Mouse (Mus musculus) embryo, embryonic 10 days (tissue): Measurements from ENCODE around the gene Arid3a.
A peak's percentile ranks its signal among the peaks of the same experiment; 100 is the strongest.

Experiments used
- DNase-seq: peaks from one replicate; pipeline ENCODE4 v3.0.0-alpha.2; 2015; ENCODE audit warnings: low spot score

Gene Arid3a

DNA sequence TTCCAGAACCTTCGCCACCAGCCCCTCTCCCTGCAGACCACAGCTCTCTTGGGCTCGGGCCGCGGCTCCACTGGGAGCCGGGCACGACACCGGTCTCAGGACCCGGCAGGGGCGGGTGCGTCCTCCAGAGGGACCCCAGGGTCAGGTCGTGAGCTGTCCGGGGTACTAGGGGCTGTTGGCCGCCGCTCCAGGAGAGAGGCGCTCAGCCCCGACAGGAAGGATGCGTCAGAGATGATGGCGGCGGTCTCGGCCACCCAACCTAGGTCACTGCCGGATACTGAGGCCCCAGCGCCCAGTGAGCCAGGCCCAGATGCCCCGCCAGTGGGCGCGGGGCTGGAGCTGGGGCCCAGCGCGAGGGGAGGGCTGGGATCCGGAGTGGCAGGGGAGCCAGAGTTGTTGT is 50.5 kb downstream of the Arid3a start:
- no peak for DNase-seq

DNA sequence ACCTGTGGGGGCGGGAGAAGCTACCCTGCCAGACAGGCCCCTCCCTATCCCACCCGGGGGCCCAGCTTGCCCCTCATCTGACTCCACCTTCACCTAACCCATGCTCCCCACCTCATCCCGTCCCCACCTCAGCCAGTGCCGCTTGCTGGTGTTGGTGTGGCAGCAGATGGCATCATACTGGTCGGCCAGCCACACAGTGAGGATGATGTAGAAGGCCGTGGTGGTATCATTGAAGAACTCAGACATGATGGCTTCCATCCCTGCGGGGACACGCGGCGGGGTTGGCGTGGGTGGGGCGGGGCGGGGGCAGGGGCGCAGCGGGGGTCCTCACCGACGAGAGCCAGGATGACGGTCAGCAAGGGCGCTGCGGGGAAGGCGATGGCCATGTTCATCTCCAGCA is 51.2 kb downstream of the Arid3a start:
- no peak for DNase-seq

DNA sequence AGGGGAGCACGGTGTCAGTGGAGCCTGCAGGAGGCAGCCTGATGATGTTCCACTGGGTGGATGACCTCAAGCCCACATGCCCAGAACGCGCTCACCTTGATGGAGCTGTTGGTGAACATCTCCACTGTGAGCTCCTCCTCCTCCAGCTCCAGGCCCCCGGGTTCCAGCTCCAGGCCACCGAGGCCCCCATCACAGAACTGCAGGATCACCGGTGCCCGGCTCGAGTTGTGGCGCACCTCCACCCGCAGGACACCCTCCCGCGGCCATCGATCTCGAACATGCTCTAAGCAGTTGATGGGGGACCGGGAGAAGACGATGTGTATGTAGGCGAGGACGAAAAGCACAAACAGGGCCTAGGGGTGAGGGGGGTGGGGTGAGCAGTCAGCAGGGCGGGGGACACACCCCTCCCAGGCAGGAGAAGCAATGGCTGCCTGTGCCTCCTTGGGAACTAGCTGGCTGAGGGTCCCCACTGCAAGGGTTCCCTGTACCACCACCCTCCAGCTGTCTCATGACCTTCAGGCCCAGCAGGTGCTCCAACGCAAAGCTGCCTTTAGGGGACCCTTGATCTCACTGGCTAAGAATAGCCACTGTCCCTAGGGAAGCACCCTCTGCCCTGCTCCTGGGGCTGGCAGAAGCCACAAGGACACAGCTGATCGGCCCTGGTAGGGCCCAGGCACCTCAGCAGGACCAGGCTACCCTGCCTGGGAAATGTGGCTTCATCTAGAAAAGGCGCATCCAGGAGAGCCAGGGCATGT is 52.7 kb downstream of the Arid3a start:
- DNase-seq: no peak

DNA sequence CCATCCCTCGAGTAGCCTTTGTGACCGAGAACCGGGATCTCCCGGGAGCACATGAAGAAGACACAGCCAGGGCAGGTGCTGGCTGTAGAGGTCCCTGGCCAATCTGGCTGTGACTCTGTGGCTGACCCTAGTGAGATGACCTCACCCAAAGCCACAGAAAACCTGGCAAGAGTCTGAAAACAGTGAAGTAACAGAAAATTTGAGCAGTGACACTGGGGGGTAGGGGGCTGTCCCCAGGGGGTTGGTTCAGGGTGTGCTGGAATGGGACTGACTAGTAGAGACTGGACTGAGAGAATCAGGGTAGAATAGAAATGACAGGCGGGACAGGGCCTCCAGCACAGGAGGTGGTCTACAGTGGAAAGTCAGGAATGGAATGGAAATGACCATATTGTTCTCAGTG is 56.4 kb downstream of the Arid3a start:
- no peak for DNase-seq

DNA sequence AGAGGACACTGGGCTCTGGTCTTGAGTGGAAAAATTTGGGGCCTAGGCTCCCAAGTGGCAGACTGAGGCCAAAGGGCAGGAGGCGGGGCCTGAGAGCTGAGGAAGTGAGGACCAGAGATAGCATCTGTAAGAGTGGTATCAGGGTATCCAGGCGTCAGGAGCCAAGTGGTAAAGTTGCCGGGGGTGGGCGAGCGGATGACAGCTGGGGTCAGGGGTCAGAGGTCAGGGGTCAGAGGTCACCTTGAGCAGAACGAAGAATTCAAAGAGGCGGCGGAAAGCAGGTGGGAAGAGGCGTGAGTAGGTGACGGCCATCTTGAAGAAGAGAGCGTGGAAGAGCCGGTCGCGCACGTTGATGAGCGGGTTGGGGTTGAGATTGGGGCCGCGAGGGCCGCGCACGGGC is 56.8 kb downstream of the Arid3a start:
- peak; percentile 77 for DNase-seq

DNA sequence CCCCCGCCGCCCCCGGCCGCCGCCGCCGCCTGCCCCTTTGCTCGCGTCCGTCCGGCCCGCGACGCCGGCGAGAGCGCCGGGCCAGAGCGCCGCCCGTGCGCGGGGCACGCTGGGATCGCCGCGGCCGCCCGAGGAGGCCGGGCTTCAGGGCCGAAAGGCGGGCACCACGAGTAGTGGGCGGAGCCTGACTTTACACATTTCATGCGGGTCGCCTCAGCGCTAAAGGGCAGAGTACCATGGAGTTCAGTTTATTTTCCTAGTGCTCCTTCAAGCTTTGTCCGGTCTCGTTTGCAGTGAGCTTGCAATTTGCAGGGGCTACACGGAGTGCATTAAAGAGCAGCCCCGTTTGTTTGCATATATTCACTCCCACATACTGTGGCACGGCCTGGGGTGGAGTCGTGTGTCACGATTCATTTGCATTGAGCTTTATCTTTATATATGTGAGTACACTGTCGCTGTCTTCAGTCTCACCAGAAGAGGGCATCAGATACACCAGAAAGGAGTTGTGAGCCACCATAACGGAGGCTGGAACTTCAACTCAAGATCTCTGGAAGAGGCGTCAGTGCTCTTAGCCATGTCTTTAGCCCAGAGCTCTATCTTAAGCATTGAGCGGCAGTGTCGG is 57.5 kb downstream of the Arid3a start, which contains the start of gene Tmem259:
Tmem259 (minus strand) TSS at position 136 of the 622 bp plus-strand sequence.
- DNase-seq: peak; percentile 92

DNA sequence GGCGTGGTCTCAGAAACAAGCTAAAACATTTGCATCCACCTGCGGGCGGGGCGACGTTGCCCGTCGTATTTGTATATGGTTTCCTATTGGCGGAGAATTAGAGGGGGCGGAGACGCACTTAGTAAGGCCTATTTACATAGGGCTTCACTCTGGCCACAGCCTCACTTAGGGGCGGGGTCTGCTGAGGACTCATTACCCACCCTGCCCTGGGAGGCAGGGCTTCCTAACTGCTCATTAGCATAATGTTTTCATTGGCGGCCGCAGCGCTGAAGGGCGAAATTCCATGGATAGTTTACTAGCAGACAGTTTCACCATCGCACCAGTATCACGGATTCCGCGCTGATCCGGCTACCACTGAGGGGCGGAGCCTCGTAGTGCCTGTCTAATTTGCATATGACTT is 58.0 kb downstream of the Arid3a start:
- peak; percentile 99 for DNase-seq

DNA sequence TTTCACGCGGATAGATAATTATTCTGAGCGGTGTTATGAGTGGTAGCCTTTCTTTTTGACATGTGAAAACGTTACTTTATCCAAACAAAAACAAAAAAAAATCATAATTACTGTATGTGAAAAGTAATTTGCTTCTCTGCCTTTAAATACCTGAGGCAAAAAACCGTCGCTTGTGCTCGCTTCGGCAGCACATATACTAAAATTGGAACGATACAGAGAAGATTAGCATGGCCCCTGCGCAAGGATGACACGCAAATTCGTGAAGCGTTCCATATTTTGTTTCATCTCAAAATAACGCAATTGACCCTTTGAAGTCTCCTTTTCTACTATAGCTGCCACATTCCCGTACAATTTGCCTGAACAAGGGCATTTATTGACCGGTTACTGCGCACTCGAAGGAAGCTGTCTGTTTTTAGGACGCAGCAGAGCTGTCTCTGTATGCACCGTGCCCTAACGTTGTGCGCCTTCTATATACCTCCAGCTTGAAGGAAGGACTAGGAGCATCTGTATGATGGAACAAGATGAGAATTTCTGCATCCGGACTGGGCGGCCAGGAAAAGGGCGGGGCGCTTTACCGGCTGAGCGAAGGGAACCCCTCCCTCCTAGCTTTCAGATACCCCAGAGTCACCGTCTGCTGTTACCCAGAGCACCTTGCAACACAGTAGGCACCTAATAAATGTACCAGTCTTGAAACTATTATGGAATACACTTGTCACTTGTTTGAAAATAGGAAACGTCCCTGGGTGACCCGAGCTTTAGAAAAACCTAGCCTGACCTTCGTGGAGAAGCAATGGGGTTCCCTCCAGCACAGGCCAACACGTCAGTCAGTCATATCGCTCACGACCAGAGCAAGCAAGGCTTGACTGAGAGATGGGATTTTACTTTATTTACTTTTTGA is 58.7 kb downstream of the Arid3a start:
- DNase-seq: peak; percentile 56

DNA sequence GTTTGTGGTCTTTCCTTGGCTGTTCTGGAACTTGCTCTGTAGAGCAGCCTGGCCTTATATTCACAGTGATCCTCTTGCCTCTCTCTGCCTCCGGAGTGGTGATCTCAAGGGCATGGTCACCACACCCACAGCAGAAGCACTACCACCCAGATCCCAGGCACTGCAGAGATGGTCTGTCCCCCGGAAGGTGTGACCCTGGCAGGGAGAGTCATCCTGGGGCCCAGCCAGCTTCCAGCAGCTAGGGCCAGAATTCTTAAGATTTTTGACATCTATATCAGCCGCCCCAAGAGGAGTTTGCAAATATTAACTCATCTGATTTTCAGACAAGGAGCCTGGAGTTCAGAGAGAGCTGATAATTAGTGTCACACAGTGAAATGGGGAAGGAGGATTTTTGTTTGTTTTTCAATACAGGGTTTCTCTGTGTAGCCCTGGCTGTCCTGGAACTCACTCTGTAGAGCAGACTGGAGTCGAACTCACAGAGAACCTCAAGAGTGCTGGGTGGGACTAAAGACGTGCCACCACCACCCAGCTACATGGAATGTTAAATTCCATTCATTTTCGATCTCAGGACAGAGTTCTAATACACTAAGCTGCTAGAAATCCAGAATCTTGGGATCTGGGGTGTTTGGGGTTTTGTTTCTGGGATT is 59.5 kb downstream of the Arid3a start:
- no peak for DNase-seq

DNA sequence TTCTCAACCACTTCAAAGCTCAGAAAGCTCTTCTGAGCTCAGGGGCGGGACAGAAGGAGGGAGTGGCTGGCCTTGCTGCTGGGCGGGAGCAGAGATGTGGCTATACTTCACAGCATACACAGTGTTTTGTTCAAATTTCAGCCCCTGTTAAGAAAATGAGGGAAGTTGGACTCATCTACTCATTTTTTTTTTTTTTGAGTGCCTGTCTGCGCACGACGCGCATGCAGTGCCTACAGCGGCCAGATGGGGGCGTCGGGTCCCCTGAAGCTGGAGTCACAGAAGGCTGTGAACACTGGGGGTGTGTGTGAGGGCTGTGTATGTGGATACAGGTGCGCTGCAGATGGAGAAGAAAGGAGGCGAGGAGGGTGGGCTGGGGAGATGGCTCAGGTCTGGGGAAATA is 60.1 kb downstream of the Arid3a start:
- DNase-seq: peak; percentile 88

DNA sequence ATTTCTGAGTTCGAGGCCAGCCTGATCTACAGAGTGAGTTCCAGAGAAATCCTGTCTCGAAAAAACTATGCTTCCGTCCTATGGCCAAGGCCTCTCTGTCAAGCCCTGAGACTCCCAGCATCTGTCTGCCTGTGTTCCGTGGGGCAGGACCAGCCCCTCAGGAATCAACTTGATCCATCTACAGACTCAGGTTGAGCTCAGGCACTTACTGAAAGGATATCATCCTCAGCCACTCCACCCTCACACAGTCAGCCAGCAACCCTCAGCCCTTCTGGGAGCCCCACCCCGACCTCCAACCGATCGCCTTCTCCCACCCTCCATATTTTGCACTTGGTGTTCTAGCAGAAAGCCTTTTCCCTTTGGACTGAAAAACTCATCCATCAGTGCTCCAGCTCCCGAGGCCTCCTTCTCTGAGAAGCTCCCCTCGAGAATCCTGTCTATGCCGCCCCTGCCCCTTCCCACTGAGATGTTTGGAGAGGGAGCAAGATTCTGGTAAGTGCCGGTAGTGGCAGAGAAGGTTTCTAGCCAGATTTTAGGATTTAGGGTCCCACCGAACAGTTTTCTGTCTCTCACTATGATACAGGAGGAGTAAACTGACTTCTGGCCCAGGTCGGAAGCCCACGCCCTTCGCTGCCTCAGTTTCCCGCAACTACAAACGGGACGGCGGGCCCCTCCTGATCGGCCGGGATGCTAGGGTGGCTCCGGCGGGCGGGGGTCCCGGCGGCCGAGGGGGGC is 61.1 kb downstream of the Arid3a start:
- no peak for DNase-seq

DNA sequence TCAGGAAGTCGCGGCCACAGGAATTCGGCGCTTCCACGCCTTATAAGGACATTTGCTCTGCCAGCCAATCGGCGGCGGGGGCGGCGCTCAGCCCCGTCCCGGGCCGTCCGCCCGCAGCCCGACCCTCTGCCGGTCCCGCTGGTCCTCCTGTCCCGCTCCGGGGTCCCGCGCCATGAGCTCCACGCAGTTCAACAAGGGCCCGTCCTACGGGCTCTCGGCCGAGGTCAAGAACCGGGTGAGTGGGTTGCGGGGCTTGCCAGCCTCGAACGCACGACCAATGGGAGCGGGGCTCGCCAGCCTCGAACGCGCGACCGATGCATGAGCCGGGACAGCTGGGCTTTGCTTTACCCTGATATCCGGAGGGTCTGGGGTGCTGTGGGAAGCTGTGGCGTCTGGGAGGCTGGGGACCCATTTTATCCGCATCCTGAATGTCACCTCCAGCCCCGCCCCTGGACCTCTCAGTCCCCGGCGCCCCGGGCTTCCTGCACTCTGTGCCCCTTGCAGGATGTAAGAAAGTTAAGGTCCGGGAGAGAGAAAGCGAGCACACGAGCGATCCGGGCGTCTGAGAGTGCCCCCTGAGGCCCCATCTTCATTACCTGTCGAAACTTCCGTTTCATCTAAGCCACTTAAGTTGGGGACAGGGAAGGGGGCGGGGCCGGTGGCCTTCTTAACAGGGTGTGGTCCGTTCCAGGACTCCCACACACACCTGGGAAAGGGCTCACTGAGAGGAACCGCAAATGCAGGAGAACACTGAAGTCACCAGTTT is 61.8 kb downstream of the Arid3a start, which contains the start of gene Cnn2:
Cnn2 (plus strand) TSS at position 79 of the 766 bp plus-strand sequence.
- DNase-seq: peak; percentile 80

DNA sequence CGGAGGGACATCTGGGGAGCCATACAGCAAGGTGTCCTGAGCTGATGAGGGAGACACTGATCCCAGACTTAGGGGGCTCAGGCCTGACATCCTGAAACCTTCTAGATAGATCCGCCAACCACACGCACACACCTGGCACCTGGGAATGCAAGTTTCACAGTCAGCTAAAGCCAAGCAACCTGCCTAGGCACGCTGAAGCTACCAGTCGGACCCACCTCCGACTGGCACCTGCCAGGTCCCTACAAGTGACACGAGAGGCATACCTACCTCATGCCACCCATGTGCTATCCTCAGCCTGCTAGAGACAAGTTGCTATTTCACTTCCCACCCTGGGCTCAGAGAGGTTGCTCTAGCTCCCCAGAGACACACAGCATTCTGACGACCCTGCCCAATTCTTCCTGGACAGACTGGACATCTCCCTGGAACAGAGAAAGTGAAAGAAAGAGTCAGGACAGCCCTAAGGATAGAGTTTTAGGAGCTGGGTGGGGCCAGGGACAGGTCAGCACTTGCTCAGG is 62.5 kb downstream of the Arid3a start:
- no peak for DNase-seq

DNA sequence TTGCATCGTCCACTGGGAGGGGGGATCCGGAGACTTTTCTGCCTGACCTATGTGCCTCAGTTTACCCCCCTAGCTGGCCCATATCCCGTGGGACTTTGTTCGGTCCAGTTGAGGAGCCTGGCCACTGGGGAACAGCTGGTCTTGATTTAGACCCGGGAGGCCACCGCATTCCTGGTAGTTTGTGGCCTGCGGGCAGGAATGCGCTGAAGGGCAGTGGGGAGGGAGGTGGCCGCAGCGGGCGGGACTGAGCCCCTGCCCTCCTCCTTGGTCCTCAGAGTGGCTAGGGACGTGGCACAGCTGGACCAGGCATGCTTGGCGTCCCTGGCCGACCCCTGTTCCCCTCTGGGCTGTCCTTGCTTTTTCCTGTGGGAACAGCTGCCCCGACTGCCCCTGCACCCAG is 63.0 kb downstream of the Arid3a start:
- peak; percentile 77 for DNase-seq

DNA sequence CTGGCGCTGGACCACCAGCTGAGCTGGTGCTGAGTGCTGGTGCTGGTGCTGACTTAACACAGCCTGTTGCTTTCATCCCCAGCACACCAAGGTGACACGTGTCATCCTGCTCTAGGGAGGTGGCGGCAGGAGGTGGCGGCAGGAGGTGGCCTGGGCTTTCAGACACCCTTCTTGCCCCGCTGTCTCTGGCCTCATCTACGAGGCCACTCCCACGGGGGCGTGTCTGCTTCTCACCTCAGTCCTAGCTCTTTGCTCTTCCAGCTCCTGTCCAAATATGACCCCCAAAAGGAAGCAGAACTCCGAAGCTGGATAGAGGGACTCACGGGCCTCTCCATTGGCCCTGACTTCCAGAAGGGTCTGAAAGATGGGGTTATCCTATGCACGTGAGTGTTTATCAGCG is 64.3 kb downstream of the Arid3a start:
- DNase-seq: no peak

DNA sequence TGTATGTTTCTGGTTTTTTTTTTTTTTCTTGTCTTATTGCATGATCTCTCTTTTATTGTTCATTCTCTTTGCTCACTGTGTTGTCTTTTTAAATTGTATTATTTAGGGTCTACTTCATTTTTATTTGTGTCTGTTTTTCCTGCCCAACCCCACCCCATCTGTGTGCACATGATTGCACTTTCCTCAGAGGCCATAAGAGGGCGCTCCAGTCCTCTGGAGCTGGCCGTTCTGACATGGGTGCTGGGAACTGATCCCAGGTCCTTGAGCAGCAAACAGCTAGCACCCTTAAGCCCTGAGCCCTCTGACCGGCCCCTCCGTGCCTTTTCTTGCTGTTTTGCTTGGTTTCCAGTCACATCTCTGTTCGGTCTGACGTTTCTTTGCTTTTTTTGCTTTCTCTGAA is 64.7 kb downstream of the Arid3a start:
- DNase-seq: no peak

DNA sequence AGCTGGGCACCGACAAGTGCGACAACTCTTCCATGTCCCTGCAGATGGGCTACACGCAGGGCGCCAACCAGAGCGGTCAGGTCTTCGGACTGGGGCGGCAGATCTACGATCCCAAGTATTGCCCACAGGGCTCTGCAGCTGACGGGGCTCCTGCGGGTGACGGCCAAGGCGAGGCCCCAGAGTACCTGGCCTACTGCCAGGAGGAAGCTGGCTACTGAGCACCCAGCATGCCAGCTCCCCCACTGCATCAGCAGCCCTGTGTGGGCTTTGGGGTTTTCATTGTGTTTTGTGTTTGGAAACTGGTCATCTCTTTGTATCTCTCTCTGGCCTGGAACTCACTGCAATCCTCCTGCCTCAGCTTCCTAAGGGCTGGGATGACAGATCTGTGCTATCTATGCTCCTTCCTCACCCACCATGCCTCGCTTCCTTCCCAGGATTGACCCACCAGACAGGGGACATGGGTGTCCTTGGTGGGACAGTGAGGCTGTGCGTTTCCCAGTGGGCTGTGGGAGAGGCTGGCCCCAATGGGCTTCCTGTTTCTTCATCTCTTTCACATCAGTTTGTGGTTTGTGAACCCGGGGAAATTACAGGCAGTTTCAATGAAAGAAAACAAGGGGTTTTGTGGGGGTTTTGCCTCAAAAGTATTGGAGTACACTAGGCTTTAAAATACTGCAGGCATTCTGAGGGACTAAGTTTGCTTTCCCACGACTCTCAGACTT is 67.7 kb downstream of the Arid3a start:
- no peak for DNase-seq

DNA sequence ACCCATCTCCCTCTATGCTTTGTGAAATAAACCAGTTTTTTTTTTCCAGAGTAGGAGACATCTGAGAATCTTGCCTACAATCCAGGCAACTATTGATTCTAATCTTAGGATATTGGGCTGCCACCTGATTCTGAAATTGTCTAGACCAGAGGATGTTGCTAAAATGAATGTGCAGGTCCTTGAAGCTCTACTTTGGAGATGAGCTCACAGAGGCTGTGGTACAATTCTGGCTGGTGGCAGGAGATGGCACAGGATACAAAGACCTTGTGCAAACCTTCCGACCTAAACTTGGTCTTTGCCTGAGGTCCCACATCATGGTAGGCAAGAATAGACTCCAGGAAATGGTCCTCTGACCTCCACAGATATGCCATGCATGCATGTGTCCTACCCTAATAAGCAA is 68.8 kb downstream of the Arid3a start:
- no peak for DNase-seq

DNA sequence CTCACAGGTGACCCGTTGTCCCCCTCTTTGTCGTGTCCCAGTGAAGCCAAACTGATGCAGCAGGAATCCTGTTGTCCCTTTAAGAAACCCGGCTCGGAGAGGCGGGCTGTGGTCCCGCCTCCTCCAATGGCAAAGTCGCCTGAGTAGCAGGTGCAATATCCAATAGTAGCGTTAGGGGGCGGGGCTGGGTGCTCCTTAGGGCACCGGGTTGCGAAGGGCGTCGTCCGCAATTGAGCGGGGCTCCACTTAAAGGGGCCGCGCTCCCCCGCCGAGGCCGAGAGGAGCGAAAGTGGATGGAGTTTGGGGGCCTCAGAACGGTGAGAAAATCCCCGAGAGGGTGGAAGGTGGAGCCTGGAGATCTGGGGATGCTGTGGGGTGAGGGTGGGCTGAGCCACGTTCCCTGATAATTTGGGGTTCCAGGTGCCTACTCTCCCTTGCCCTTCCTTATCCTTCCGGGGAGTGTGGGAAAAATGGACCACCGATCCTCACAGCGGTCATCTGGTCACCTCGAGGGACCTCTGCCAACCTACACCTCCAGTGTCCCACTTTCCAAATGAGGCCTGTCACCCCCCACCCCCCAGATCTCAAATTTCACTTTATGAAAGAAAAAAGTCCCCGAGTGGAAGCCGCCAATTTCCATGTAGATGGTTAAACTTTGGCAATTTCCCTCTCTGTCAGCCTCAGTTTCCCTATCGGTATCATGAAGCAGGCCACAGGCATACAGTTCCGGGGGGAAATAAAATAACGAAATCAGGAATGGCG is 69.6 kb downstream of the Arid3a start, which contains the start of gene Abca7:
Abca7 (plus strand) TSS at position 223 of the 762 bp plus-strand sequence.
- peak; percentile 93 for DNase-seq
